Mouse (Mus musculus): Measurements from ENCODE around the gene Stra6l. TPM values are rescaled to one million over a fixed set of nuclear protein-coding genes. Genes with fewer than 3 reads are reported as not detected.

Stra6l gene
- polyA plus RNA-seq (2012; rRNA removed), result 9.4 and 14.2 TPM in 2 replicates

GRCm38 (mm10) chr4:45848109-45848824, at the start of gene Stra6l:
Gene Stra6l, plus strand, starts transcription at chr4:45848664.

GRCm38 (mm10) chr4:45798964-45799363, 49.5 kb upstream of the Stra6l start, which contains the start of gene Aldh1b1:
Gene Aldh1b1, plus strand, starts transcription at chr4:45799022.

GRCm38 (mm10) chr4:45826275-45827040, 22.0 kb upstream of the Stra6l start, which contains the start of gene Igfbpl1:
Gene Igfbpl1, minus strand, starts transcription at chr4:45826923.

GRCm38 (mm10) chr4:45890066-45890761, 41.8 kb downstream of the Stra6l start, which contains the start of gene Ccdc180:
Gene Ccdc180, plus strand, starts transcription at chr4:45890303.

Other genes with a start within 250 kb of the Stra6l start
- gene Aldh1b1, start 49.6 kb upstream of the Stra6l start, polyA plus RNA-seq (2012; rRNA removed), result 118 and 134 TPM in 2 replicates
- gene Igfbpl1, start 21.7 kb upstream of the Stra6l start, polyA plus RNA-seq (2012; rRNA removed), result 0.08 and 0.10 TPM in 2 replicates
- not detected in 2 replicates for gene Ccdc180, start 41.6 kb downstream of the Stra6l start, polyA plus RNA-seq (2012; rRNA removed)
- 12.0 and 12.1 TPM in 2 replicates for gene Tdrd7, start 116.7 kb downstream of the Stra6l start, polyA plus RNA-seq (2012; rRNA removed)
- gene Tmod1, start 190.3 kb downstream of the Stra6l start, polyA plus RNA-seq (2012; rRNA removed), result 1.6 and 2.0 TPM in 2 replicates

All from colon, adult 2 months (tissue).